Mouse (Mus musculus): ENCODE measurements at regions not wholly inside any gene's neighbourhood (a gene's known extent, or its start where the extent isn't known, plus 50 kb on each side); places are given as distances from the start of the nearest gene placed in this dataset.

DNA sequence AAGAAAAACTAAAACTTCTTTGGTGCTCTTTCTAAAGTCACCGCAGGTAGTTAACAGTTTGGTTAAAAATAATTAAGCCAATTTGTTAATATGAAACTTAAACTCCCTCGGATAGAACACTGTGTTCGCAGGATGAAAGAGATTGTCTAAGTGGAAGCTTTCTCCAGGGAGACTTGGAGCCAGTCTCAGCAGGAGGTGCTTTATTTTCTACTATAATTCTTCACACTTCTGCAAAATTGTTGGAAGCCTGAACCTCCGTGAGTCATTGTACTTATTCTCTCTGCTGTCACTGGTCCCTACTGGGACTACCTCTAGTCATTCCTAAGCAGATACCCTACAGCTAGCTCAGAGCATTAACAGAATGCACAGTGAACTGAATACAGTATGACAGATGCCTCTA, 1327.3 kb downstream of the Pcdh17 start:
- DNase-seq (no peak), ATAC-seq (no peak)
- WGBS = 36% methylated on average over 4 of the region's 4 CpGs

DNA sequence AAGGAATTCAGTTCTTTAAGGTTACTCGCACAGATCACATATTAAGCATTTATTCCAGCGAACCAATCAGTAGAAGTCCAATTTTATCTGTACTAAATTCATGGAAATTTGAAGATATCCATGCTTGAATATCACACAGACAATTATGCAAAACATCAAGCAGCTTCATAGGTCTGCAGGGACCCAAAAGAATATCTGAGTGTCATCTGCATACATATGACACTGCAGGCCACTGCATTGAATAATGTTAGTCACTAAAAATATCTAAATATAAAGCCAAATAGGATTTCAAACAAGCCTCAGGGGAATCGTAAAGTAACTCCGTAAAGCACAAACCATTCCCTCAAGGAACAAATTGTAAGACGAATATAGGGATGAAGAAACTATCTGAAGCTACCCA, 1324.9 kb downstream of the Pcdh17 start:
- no peak for TF ChIP-seq CTCF (IDR thresholded peaks at IDR 0.05; ENCODE audit: low read depth)
- WGBS = 84% methylated on average over 5 of the region's 5 CpGs

More for the DNA sequence above, 1327.3 kb downstream of the Pcdh17 start:
- Histone ChIP-seq H3K4me1 (ENCODE audit: insufficient read depth) (no peaks in the 10 kb centered on the region), H3K36me3 (ENCODE audit: insufficient read depth) (no peaks in the 10 kb centered on the region), H3K4me3 (ENCODE audit: low read depth, low read length) (no peak overlapping the region), H3K4me2 (ENCODE audit: low read depth) (no peak overlapping the region), H3K27me3 (ENCODE audit: insufficient read depth, low read length) (no peaks in the 10 kb centered on the region), H3K9me3 (ENCODE audit: low read length) (no peaks in the 10 kb centered on the region), H3K27ac (ENCODE audit: low read depth, low read length) (no peak overlapping the region), H3K9ac (no peak overlapping the region)
- TF ChIP-seq CTCF (IDR thresholded peaks at IDR 0.05; ENCODE audit: low read depth) = no peak

DNA sequence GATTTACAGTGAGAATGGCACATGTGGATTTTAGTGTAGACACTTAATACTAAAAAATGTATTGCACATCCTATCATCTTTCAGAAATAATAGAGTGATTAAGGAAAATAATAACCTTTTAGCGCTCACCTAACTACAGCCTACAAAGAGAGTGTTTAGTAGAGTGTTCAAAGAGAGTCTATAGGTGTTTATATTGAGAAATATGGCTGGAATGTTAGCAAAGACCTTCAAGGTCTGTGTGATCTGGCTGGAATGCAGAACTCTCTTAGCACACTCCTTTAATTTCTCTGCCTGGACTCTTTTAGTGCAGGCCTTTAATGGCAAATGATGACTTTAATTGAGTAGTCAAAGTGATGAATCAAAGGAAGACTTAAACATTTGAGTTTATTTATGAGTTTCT, 1314.0 kb downstream of the Pcdh17 start:
- Histone ChIP-seq H3K27me3 (ENCODE audit: insufficient read depth, low read length) (no peaks in the 10 kb centered on the region), H3K9me3 (ENCODE audit: low read length) (no peaks in the 10 kb centered on the region), H3K9ac (no peak overlapping the region), H3K4me1 (ENCODE audit: insufficient read depth) (no peaks in the 10 kb centered on the region), H3K27ac (ENCODE audit: low read depth, low read length) (no peak overlapping the region), H3K4me2 (ENCODE audit: low read depth) (no peak overlapping the region), H3K4me3 (ENCODE audit: low read depth, low read length) (no peak overlapping the region), H3K36me3 (ENCODE audit: insufficient read depth) (no peaks in the 10 kb centered on the region)
- ATAC-seq (no peak), DNase-seq (no peak)
- 93% methylated on average over 1 of the region's 1 CpGs for WGBS
- no peak for TF ChIP-seq CTCF (IDR thresholded peaks at IDR 0.05; ENCODE audit: low read depth)

More for the DNA sequence above, 1324.9 kb downstream of the Pcdh17 start:
- DNase-seq (no peak), ATAC-seq (no peak)
- no peak overlapping the region for H3K4me3 ChIP-seq (ENCODE audit: low read depth, low read length)
- H3K36me3 ChIP-seq (ENCODE audit: insufficient read depth) = no peaks in the 10 kb centered on the region
- H3K27ac ChIP-seq (ENCODE audit: low read depth, low read length) = no peak overlapping the region
- no peaks in the 10 kb centered on the region for H3K9me3 ChIP-seq (ENCODE audit: low read length)
- H3K9ac ChIP-seq = no peak overlapping the region
- H3K27me3 ChIP-seq (ENCODE audit: insufficient read depth, low read length) = no peaks in the 10 kb centered on the region
- no peaks in the 10 kb centered on the region for H3K4me1 ChIP-seq (ENCODE audit: insufficient read depth)
- no peak overlapping the region for H3K4me2 ChIP-seq (ENCODE audit: low read depth)

DNA sequence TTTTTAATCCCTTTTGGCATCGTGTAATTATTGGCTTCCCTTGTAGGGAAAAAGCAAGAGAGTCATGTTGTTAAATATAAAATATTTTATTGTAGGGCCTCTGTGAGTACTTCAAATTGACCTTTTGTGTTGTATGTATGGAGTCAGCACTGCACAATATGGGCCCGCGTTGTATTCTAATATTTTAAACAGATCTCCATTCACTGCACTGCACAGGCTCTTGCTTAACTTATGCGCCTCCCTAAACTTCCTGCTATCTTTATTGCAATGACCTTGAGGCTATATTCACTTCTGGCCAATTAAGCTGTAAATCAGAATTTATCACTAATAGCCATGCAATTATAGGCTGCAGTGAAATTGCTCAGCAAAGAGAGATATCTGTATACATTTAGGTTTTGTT, 1295.2 kb downstream of the Pcdh17 start:
- H3K27ac ChIP-seq (ENCODE audit: low read depth, low read length) = no peak overlapping the region
- no peaks in the 10 kb centered on the region for H3K4me1 ChIP-seq (ENCODE audit: insufficient read depth)
- H3K9me3 ChIP-seq (ENCODE audit: low read length) = no peaks in the 10 kb centered on the region
- WGBS = 51% methylated on average over 4 of the region's 4 CpGs
- no peaks in the 10 kb centered on the region for H3K27me3 ChIP-seq (ENCODE audit: insufficient read depth, low read length)
- H3K4me2 ChIP-seq (ENCODE audit: low read depth) = no peak overlapping the region
- no peak for TF ChIP-seq CTCF (IDR thresholded peaks at IDR 0.05; ENCODE audit: low read depth)
- H3K36me3 ChIP-seq (ENCODE audit: insufficient read depth) = no peaks in the 10 kb centered on the region
- H3K4me3 ChIP-seq (ENCODE audit: low read depth, low read length) = no peak overlapping the region
- no peak overlapping the region for H3K9ac ChIP-seq
- no peak for ATAC-seq
- no peak for DNase-seq
